Mouse (Mus musculus): Measurements from ENCODE around the gene Setmar. TPM values are rescaled to one million over a fixed set of nuclear protein-coding genes. Genes with fewer than 3 reads are reported as not detected.

Gene Setmar
- polyA plus RNA-seq, 1 experiment from 2014 or later, result 7.1 TPM

GRCm38 (mm10) chr6:108098846-108099217 is 34.0 kb downstream of the Setmar start:
- Histone ChIP-seq H3K9me3 (replicated peaks; ENCODE audit: control insufficient read depth, low read length) (no peaks in the 10 kb centered on the region), H3K27ac (ENCODE audit: low read length) (no peak overlapping the region), H3K4me2 (ENCODE audit: low read depth, low read length) (no peak overlapping the region), H3K4me3 (replicated peaks; ENCODE audit: low read length) (no peak overlapping the region), H3K4me1 (ENCODE audit: control insufficient read depth, insufficient read depth, low read length) (no peaks in the 10 kb centered on the region), H3K9ac (ENCODE audit: low read length) (no peak overlapping the region), H3K36me3 (ENCODE audit: control insufficient read depth, insufficient read depth, low read length) (no peaks in the 10 kb centered on the region), H3K27me3 (ENCODE audit: control insufficient read depth, insufficient read depth, low read length) (no peaks in the 10 kb centered on the region)
- WGBS, result 76% methylated on average over 3 of the region's 3 CpGs
- ATAC-seq (ENCODE audit: insufficient read depth, low FRiP score), result no peak

GRCm38 (mm10) chr6:108101936-108102830 is 37.3 kb downstream of the Setmar start:
- H3K4me2 ChIP-seq (ENCODE audit: low read depth, low read length), result no peak overlapping the region
- no peak overlapping the region for H3K9ac ChIP-seq (ENCODE audit: low read length)
- no peak overlapping the region for H3K27ac ChIP-seq (ENCODE audit: low read length)
- no peaks in the 10 kb centered on the region for H3K4me1 ChIP-seq (ENCODE audit: control insufficient read depth, insufficient read depth, low read length)
- no peak for ATAC-seq (ENCODE audit: insufficient read depth, low FRiP score)
- H3K9me3 ChIP-seq (replicated peaks; ENCODE audit: control insufficient read depth, low read length), result no peaks in the 10 kb centered on the region
- no peaks in the 10 kb centered on the region for H3K27me3 ChIP-seq (ENCODE audit: control insufficient read depth, insufficient read depth, low read length)
- no peak overlapping the region for H3K4me3 ChIP-seq (replicated peaks; ENCODE audit: low read length)
- no peaks in the 10 kb centered on the region for H3K36me3 ChIP-seq (ENCODE audit: control insufficient read depth, insufficient read depth, low read length)
- 79% methylated on average over 10 of the region's 10 CpGs for WGBS

GRCm38 (mm10) chr6:108107376-108107775 is 42.5 kb downstream of the Setmar start:
- H3K9me3 ChIP-seq (replicated peaks; ENCODE audit: control insufficient read depth, low read length), result no peaks in the 10 kb centered on the region
- H3K4me2 ChIP-seq (ENCODE audit: low read depth, low read length), result no peak overlapping the region
- no peak overlapping the region for H3K27ac ChIP-seq (ENCODE audit: low read length)
- no peaks in the 10 kb centered on the region for H3K4me1 ChIP-seq (ENCODE audit: control insufficient read depth, insufficient read depth, low read length)
- no peaks in the 10 kb centered on the region for H3K27me3 ChIP-seq (ENCODE audit: control insufficient read depth, insufficient read depth, low read length)
- H3K36me3 ChIP-seq (ENCODE audit: control insufficient read depth, insufficient read depth, low read length), result no peaks in the 10 kb centered on the region
- H3K9ac ChIP-seq (ENCODE audit: low read length), result no peak overlapping the region
- H3K4me3 ChIP-seq (replicated peaks; ENCODE audit: low read length), result no peak overlapping the region
- ATAC-seq (ENCODE audit: insufficient read depth, low FRiP score), result no peak

- Histone ChIP-seq H3K4me1 (ENCODE audit: control insufficient read depth, insufficient read depth, low read length) (no peaks in the 10 kb centered on the region), H3K27ac (ENCODE audit: low read length) (no peak overlapping the region), H3K9ac (ENCODE audit: low read length) (no peak overlapping the region), H3K4me2 (ENCODE audit: low read depth, low read length) (no peak overlapping the region), H3K36me3 (ENCODE audit: control insufficient read depth, insufficient read depth, low read length) (no peaks in the 10 kb centered on the region), H3K27me3 (ENCODE audit: control insufficient read depth, insufficient read depth, low read length) (no peaks in the 10 kb centered on the region), H3K9me3 (replicated peaks; ENCODE audit: control insufficient read depth, low read length) (no peaks in the 10 kb centered on the region), H3K4me3 (replicated peaks; ENCODE audit: low read length) (no peak overlapping the region)
- ATAC-seq (ENCODE audit: insufficient read depth, low FRiP score), result no peak
- WGBS, result 66% methylated on average over 4 of the region's 4 CpGs
These were observed 45.5 kb downstream of the Setmar start for GRCm38 (mm10) chr6:108110336-108110735.

GRCm38 (mm10) chr6:108111693-108112092 is 46.8 kb downstream of the Setmar start:
- no peaks in the 10 kb centered on the region for H3K36me3 ChIP-seq (ENCODE audit: control insufficient read depth, insufficient read depth, low read length)
- ATAC-seq (ENCODE audit: insufficient read depth, low FRiP score), result no peak

GRCm38 (mm10) chr6:108114971-108115370 is 50.1 kb downstream of the Setmar start:
- H3K27ac ChIP-seq (ENCODE audit: low read length), result no peak overlapping the region
- no peaks in the 10 kb centered on the region for H3K9me3 ChIP-seq (replicated peaks; ENCODE audit: control insufficient read depth, low read length)
- no peaks in the 10 kb centered on the region for H3K36me3 ChIP-seq (ENCODE audit: control insufficient read depth, insufficient read depth, low read length)
- no peak for ATAC-seq (ENCODE audit: insufficient read depth, low FRiP score)
- H3K4me2 ChIP-seq (ENCODE audit: low read depth, low read length), result no peak overlapping the region
- H3K4me1 ChIP-seq (ENCODE audit: control insufficient read depth, insufficient read depth, low read length), result no peaks in the 10 kb centered on the region
- no peak overlapping the region for H3K4me3 ChIP-seq (replicated peaks; ENCODE audit: low read length)
- WGBS, result 86% methylated on average over 1 of the region's 1 CpGs
- H3K9ac ChIP-seq (ENCODE audit: low read length), result no peak overlapping the region
- H3K27me3 ChIP-seq (ENCODE audit: control insufficient read depth, insufficient read depth, low read length), result no peaks in the 10 kb centered on the region

More at GRCm38 (mm10) chr6:108111693-108112092, 46.8 kb downstream of the Setmar start:
- Histone ChIP-seq H3K9ac (ENCODE audit: low read length) (no peak overlapping the region), H3K4me2 (ENCODE audit: low read depth, low read length) (no peak overlapping the region), H3K4me1 (ENCODE audit: control insufficient read depth, insufficient read depth, low read length) (no peaks in the 10 kb centered on the region), H3K4me3 (replicated peaks; ENCODE audit: low read length) (no peak overlapping the region), H3K27ac (ENCODE audit: low read length) (no peak overlapping the region), H3K27me3 (ENCODE audit: control insufficient read depth, insufficient read depth, low read length) (no peaks in the 10 kb centered on the region), H3K9me3 (replicated peaks; ENCODE audit: control insufficient read depth, low read length) (no peaks in the 10 kb centered on the region)

GRCm38 (mm10) chr6:108117881-108118280 is 53.0 kb downstream of the Setmar start:
- WGBS, result 93% methylated on average over 6 of the region's 6 CpGs
- no peak for ATAC-seq (ENCODE audit: insufficient read depth, low FRiP score)

GRCm38 (mm10) chr6:108125474-108125873 is 60.6 kb downstream of the Setmar start:
- no peak overlapping the region for H3K4me3 ChIP-seq (replicated peaks; ENCODE audit: low read length)
- H3K36me3 ChIP-seq (ENCODE audit: control insufficient read depth, insufficient read depth, low read length), result no peaks in the 10 kb centered on the region
- no peaks in the 10 kb centered on the region for H3K27me3 ChIP-seq (ENCODE audit: control insufficient read depth, insufficient read depth, low read length)
- no peaks in the 10 kb centered on the region for H3K9me3 ChIP-seq (replicated peaks; ENCODE audit: control insufficient read depth, low read length)
- 91% methylated on average over 1 of the region's 1 CpGs for WGBS
- H3K27ac ChIP-seq (ENCODE audit: low read length), result no peak overlapping the region
- no peak overlapping the region for H3K9ac ChIP-seq (ENCODE audit: low read length)
- no peak overlapping the region for H3K4me2 ChIP-seq (ENCODE audit: low read depth, low read length)
- no peak for ATAC-seq (ENCODE audit: insufficient read depth, low FRiP score)
- H3K4me1 ChIP-seq (ENCODE audit: control insufficient read depth, insufficient read depth, low read length), result no peaks in the 10 kb centered on the region

More at GRCm38 (mm10) chr6:108117881-108118280, 53.0 kb downstream of the Setmar start:
- no peaks in the 10 kb centered on the region for H3K9me3 ChIP-seq (replicated peaks; ENCODE audit: control insufficient read depth, low read length)
- no peak overlapping the region for H3K4me3 ChIP-seq (replicated peaks; ENCODE audit: low read length)
- no peaks in the 10 kb centered on the region for H3K4me1 ChIP-seq (ENCODE audit: control insufficient read depth, insufficient read depth, low read length)
- no peaks in the 10 kb centered on the region for H3K27me3 ChIP-seq (ENCODE audit: control insufficient read depth, insufficient read depth, low read length)
- H3K36me3 ChIP-seq (ENCODE audit: control insufficient read depth, insufficient read depth, low read length), result no peaks in the 10 kb centered on the region
- no peak overlapping the region for H3K27ac ChIP-seq (ENCODE audit: low read length)
- H3K4me2 ChIP-seq (ENCODE audit: low read depth, low read length), result no peak overlapping the region
- no peak overlapping the region for H3K9ac ChIP-seq (ENCODE audit: low read length)

- Histone ChIP-seq H3K9ac (ENCODE audit: low read length) (no peak overlapping the region), H3K4me2 (ENCODE audit: low read depth, low read length) (no peak overlapping the region), H3K36me3 (ENCODE audit: control insufficient read depth, insufficient read depth, low read length) (no peaks in the 10 kb centered on the region), H3K27ac (ENCODE audit: low read length) (no peak overlapping the region), H3K27me3 (ENCODE audit: control insufficient read depth, insufficient read depth, low read length) (no peaks in the 10 kb centered on the region), H3K4me1 (ENCODE audit: control insufficient read depth, insufficient read depth, low read length) (no peaks in the 10 kb centered on the region), H3K4me3 (replicated peaks; ENCODE audit: low read length) (no peak overlapping the region), H3K9me3 (replicated peaks; ENCODE audit: control insufficient read depth, low read length) (no peaks in the 10 kb centered on the region)
- no peak for ATAC-seq (ENCODE audit: insufficient read depth, low FRiP score)
- WGBS, result 86% methylated on average over 3 of the region's 3 CpGs
These were observed 61.8 kb downstream of the Setmar start for GRCm38 (mm10) chr6:108126631-108127030.

Measured in stomach, embryonic 16.5 days (tissue).